Mouse (Mus musculus): ENCODE results near the gene Zfp646. TPM values are rescaled to one million over a fixed set of nuclear protein-coding genes. Genes with fewer than 3 reads are reported as not detected.

Zfp646 gene
- total RNA-seq, 2 experiments from 2014 or later, result 27.0 to 33.9 TPM

GRCm38 (mm10) chr7:127935028-127935722, 59.2 kb downstream of the Zfp646 start:
- intact Hi-C loops (cut with DNase I), result loop anchor here (1.0 to 5.0 kb wide), 3 partner anchors 32 to 158 kb away; partner anchors contain the start of genes Fus, Hsd3b7 and Setd1a
- DNase-seq (ENCODE audit: low spot score in 2 of 2), result peak; percentile 94 to 95

Other genes starting within 250 kb of the Zfp646 start
- gene Bcl7c, start 167.3 kb upstream of the Zfp646 start, total RNA-seq (2021), result 10 to 100 TPM; 37.9 to 47.9 TPM
- 1 to 10 TPM; 2.4 to 2.5 TPM for gene Ctf1, start 163.5 kb upstream of the Zfp646 start, total RNA-seq (2021)
- not detected for gene Ctf2, start 144.1 kb upstream of the Zfp646 start, total RNA-seq (2021)
- gene Fbxl19, start 131.7 kb upstream of the Zfp646 start, total RNA-seq (2021), result 10 to 100 TPM; 73.2 to 84.6 TPM
- 10 to 100 TPM; 18.9 to 25.4 TPM for gene Orai3, start 106.4 kb upstream of the Zfp646 start, total RNA-seq (2021)
- 10 to 100 TPM; 40.0 to 53.4 TPM for gene Setd1a, start 99.6 kb upstream of the Zfp646 start, total RNA-seq (2021)
- gene Gm49388, start 90.6 kb upstream of the Zfp646 start, total RNA-seq (2021), result 1 to 10 TPM; 3.9 to 4.1 TPM
- gene Hsd3b7, start 75.6 kb upstream of the Zfp646 start, total RNA-seq (2021), result 1 to 10 TPM; 3.3 to 4.0 TPM
- gene Stx4a, start 51.9 kb upstream of the Zfp646 start, total RNA-seq (2021), result 10 to 100 TPM; 74.6 to 76.0 TPM
- gene Stx1b, start 51.7 kb upstream of the Zfp646 start, total RNA-seq (2021), result 100 to 1,000 TPM; 431 to 441 TPM
- gene Zfp668, start 607 bp downstream of the Zfp646 start, total RNA-seq (2021), result 10 to 100 TPM; 20.0 to 26.4 TPM
- gene Prss53, start 14.7 kb downstream of the Zfp646 start, total RNA-seq (2021), result 1 to 10 TPM in 1 of 2 experiments, under 1 TPM in 1; 0.76 to 2.2 TPM
- gene Gm21974, start 19.2 kb downstream of the Zfp646 start, total RNA-seq (2021), result not detected
- 10 to 100 TPM; 22.2 to 24.5 TPM for gene Vkorc1, start 19.4 kb downstream of the Zfp646 start, total RNA-seq (2021)
- 10 to 100 TPM; 36.4 to 46.4 TPM for gene Bckdk, start 27.9 kb downstream of the Zfp646 start, total RNA-seq (2021)
- 10 to 100 TPM; 27.6 to 34.8 TPM for gene Kat8, start 36.3 kb downstream of the Zfp646 start, total RNA-seq (2021)
- gene Prss8, start 53.9 kb downstream of the Zfp646 start, total RNA-seq (2021), result not detected
- gene Prss36, start 70.5 kb downstream of the Zfp646 start, total RNA-seq (2021), result 10 to 100 TPM in 1 of 2 experiments, 1 to 10 TPM in 1; 8.2 to 10.2 TPM
- 100 to 1,000 TPM; 259 to 349 TPM for gene Fus, start 91.2 kb downstream of the Zfp646 start, total RNA-seq (2021)
- 1 to 10 TPM in 1 of 2 experiments, under 1 TPM in 1; 0.79 to 1.8 TPM for gene Pycard, start 117.6 kb downstream of the Zfp646 start, total RNA-seq (2021)
- gene Trim72, start 127.7 kb downstream of the Zfp646 start, total RNA-seq (2021), result under 1 TPM; 0.96 to 0.97 TPM
- 10 to 100 TPM; 10.2 to 12.1 TPM for gene Itgam, start 186.4 kb downstream of the Zfp646 start, total RNA-seq (2021)
- gene Gm49368, start 186.5 kb downstream of the Zfp646 start, total RNA-seq (2021), result not detected